Comparison of ENCODE assay signal across 16 mouse cellular contexts in genomic region chr11:88608584-88608983, GRCm38 (mm10).
A peak's percentile ranks its signal among the peaks of the same experiment; 100 is the strongest.
DNase-seq lines count a peak whose midpoint lies in the region; ATAC-seq and TF ChIP-seq lines count a peak whose summit lies in the region.
"Had no signal": no experiment of that assay in that cellular context is flagged by ENCODE, and none has a peak within 500 bp of the region (broad histone marks: within the 10 kb centered on the region; RNA-seq: fewer than 3 reads in every experiment).

No protein-coding gene starts in this region.

- WGBS in heart, embryonic 11.5 days (ENCODE audit: insufficient replicate concordance) = 46% methylated on average over 4 of the region's 4 CpGs
- WGBS in lung, embryonic 15.5 days = 29% methylated on average over 4 of the region's 4 CpGs
- 11% methylated on average over 4 of the region's 4 CpGs for WGBS in liver, embryonic 15.5 days (ENCODE audit: insufficient replicate concordance)

- peaks cover 3% of the 10 kb centered on the region; the same call in 1 of the 2 replicates for H3K36me3 ChIP-seq in heart, embryonic 11.5 days (ENCODE audit: control insufficient read depth, insufficient read depth, low read length)
- no peaks in the 10 kb centered on the region for H3K36me3 ChIP-seq in lung, embryonic 15.5 days
- peaks cover 7 to 49% of the 10 kb centered on the region in 2 experiments for H3K36me3 ChIP-seq in CH12.LX (replicated peaks in 1 of 2; ENCODE audit: control insufficient read depth in 1 of 2, insufficient read depth in 1 of 2, low read length in 1 of 2)
- no peaks in the 10 kb centered on the region for H3K36me3 ChIP-seq in liver, embryonic 15.5 days (replicated peaks)

- H3K4me3 ChIP-seq in heart, embryonic 11.5 days (ENCODE audit: low read depth, low read length) = no peak overlapping the region
- H3K4me3 ChIP-seq in lung, embryonic 15.5 days = no peak overlapping the region
- H3K4me3 ChIP-seq in CH12.LX (replicated peaks in 1 of 3; ENCODE audit: low read depth in 2 of 3, low read length in 2 of 3, poor library complexity in 1 of 3) = no peak overlapping the region
- no peak overlapping the region for H3K4me3 ChIP-seq in liver, embryonic 15.5 days (replicated peaks)
- H3K4me3 ChIP-seq: limb, embryonic 12.5 days; midbrain, embryonic 10.5 days had no signal

- TF ChIP-seq CTCF in CH12.LX (conservative IDR thresholded peaks at IDR 0.05 in 1 of 2, IDR thresholded peaks at IDR 0.05 in 1 of 2; ENCODE audit: low read depth in 2 of 2, low read length in 2 of 2) = no peak

- no peak for ATAC-seq in heart, embryonic 11.5 days (replicated peaks; ENCODE audit: insufficient number of reproducible peaks, low FRiP score, low TSS enrichment)
- ATAC-seq in lung, embryonic 15.5 days (ENCODE audit: borderline replicate concordance, extremely low read depth, low FRiP score, low TSS enrichment) = peak; percentile 50; the same call in 1 of the 2 replicates
- no peak for ATAC-seq in liver, embryonic 15.5 days (ENCODE audit: insufficient read depth)
- ATAC-seq: inflammation-experienced regulatory T-cells, adult 6 months; Patski had no signal

- peaks cover 61% of the 10 kb centered on the region for H3K4me1 ChIP-seq in heart, embryonic 11.5 days (ENCODE audit: control insufficient read depth, insufficient read depth, low read length)
- H3K4me1 ChIP-seq in lung, embryonic 15.5 days = peaks cover 54% of the 10 kb centered on the region
- H3K4me1 ChIP-seq in CH12.LX (ENCODE audit: control insufficient read depth in 1 of 2, insufficient read depth in 2 of 2) = peaks cover 57 to 99% of the 10 kb centered on the region in 2 experiments
- peaks cover 82% of the 10 kb centered on the region for H3K4me1 ChIP-seq in liver, embryonic 15.5 days (replicated peaks)

- peak overlapping the region; percentile 41; the same call in 1 of the 2 replicates for H3K27ac ChIP-seq in heart, embryonic 11.5 days (ENCODE audit: low read depth, low read length)
- H3K27ac ChIP-seq in lung, embryonic 15.5 days = peak overlapping the region; percentile 83
- H3K27ac ChIP-seq in CH12.LX (ENCODE audit: insufficient read depth, low read depth) = no peak overlapping the region
- H3K27ac ChIP-seq in liver, embryonic 15.5 days (replicated peaks) = no peak overlapping the region
- H3K27ac ChIP-seq: limb, embryonic 12.5 days had no signal

- no peak overlapping the region for H3K9ac ChIP-seq in heart, embryonic 11.5 days (ENCODE audit: low read depth, low read length)
- no peak overlapping the region for H3K9ac ChIP-seq in lung, embryonic 15.5 days
- no peak overlapping the region for H3K9ac ChIP-seq in CH12.LX (ENCODE audit: insufficient read depth, low read depth)
- no peak overlapping the region for H3K9ac ChIP-seq in liver, embryonic 15.5 days
- H3K9ac ChIP-seq: limb, embryonic 12.5 days had no signal

- peaks cover 13% of the 10 kb centered on the region for H3K79me2 ChIP-seq in CH12.LX (replicated peaks; ENCODE audit: control insufficient read depth, extremely low read depth, insufficient read depth, poor library complexity, severe bottlenecking)

- DNase-seq in heart, adult 9 months (ENCODE audit: low spot score in 2 of 2) = no peak
- DNase-seq in lung, postnatal 10 days = no peak
- no peak for DNase-seq in CH12.LX (ENCODE audit: extremely low read depth)
- DNase-seq in gastrocnemius, postnatal 4 days (ENCODE audit: low spot score in 2 of 2) = no peak
- DNase-seq in ovary, postnatal 10 days (ENCODE audit: low spot score) = no peak
- DNase-seq: adrenal gland, adult 2 months; gastrocnemius, postnatal 10 days; heart, postnatal 10 days; kidney, postnatal 36 days had no signal

- no peak overlapping the region for H3K4me2 ChIP-seq in heart, embryonic 11.5 days
- no peak overlapping the region for H3K4me2 ChIP-seq in lung, embryonic 15.5 days
- H3K4me2 ChIP-seq in CH12.LX (ENCODE audit: insufficient read depth, low read depth, poor library complexity, severe bottlenecking) = no peak overlapping the region
- peak overlapping the region; percentile 10 for H3K4me2 ChIP-seq in liver, embryonic 15.5 days
- H3K4me2 ChIP-seq: limb, embryonic 12.5 days had no signal

- H3K9me3 ChIP-seq in heart, embryonic 11.5 days (replicated peaks; ENCODE audit: control insufficient read depth, low read length) = no peaks in the 10 kb centered on the region
- H3K9me3 ChIP-seq in lung, embryonic 15.5 days = no peaks in the 10 kb centered on the region
- H3K9me3 ChIP-seq in CH12.LX (replicated peaks; ENCODE audit: low read length) = no peaks in the 10 kb centered on the region
- no peaks in the 10 kb centered on the region for H3K9me3 ChIP-seq in liver, embryonic 15.5 days (replicated peaks)
- H3K9me3 ChIP-seq: limb, embryonic 12.5 days; midbrain, embryonic 10.5 days had no signal

- dilution Hi-C loops in CH12.LX (cut with MboI; ENCODE audit: extremely low pct_ligation_motif_present, extremely low pct_unique_long_range_greater_than_20kb, low sequenced_read_pairs) = no loop called here

- no peak for TF ChIP-seq RAD21 in CH12.LX (IDR thresholded peaks at IDR 0.05; ENCODE audit: low read depth, low read length)

- no peak for TF ChIP-seq EP300 in CH12.LX (IDR thresholded peaks at IDR 0.05; ENCODE audit: low read length)

- in situ Hi-C loops in CH12.LX (cut with MboI; ENCODE audit: low pct_ligation_motif_present, low pct_unique_long_range_greater_than_20kb, low sequenced_read_pairs) = no loop called here

- H3K27me3 ChIP-seq in heart, embryonic 11.5 days (ENCODE audit: control insufficient read depth, insufficient read depth, low read length) = no peaks in the 10 kb centered on the region
- H3K27me3 ChIP-seq in lung, embryonic 15.5 days = no peaks in the 10 kb centered on the region
- no peaks in the 10 kb centered on the region for H3K27me3 ChIP-seq in CH12.LX (replicated peaks)
- H3K27me3 ChIP-seq in liver, embryonic 15.5 days = no peaks in the 10 kb centered on the region
- H3K27me3 ChIP-seq: Patski had no signal

- TF ChIP-seq POLR2A in CH12.LX (IDR thresholded peaks at IDR 0.05; ENCODE audit: low read depth, low read length) = no peak

TF ChIP-seq in CH12.LX, 34 proteins besides CTCF, POLR2A, EP300 and RAD21:
- TF ChIP-seq ZNF384 (IDR thresholded peaks at IDR 0.05; ENCODE audit: low read depth, low read length) (peak; percentile 61), NRF1 (IDR thresholded peaks at IDR 0.05; ENCODE audit: low read depth, low read length) (no peak)

Comparison
In these comparisons a context has a peak if more than half of its experiments do, and no peak if none do; other contexts are left out.
1. H3K27ac ChIP-seq: peak in heart, embryonic 11.5 days (single experiment) and lung, embryonic 15.5 days (single experiment); none in CH12.LX (single experiment) and liver, embryonic 15.5 days (single experiment).